Mouse (Mus musculus) liver, embryonic 11.5 days (tissue): ENCODE measurements around the gene Gstz1. TPM values are rescaled to one million over a fixed set of nuclear protein-coding genes. Genes with fewer than 3 reads are reported as not detected.
"Not testable (repeated sequence)": the region's sequence is repeated elsewhere in the genome, so short reads cannot be mapped to it uniquely, and the experiment has no call there.

Source experiments
- ATAC-seq: fragments of 200-750 bp; cut with Nextera tagmentation; replicated peaks from 2 replicates; pipeline ENCODE4 v1.8.0; 2017; ENCODE audit warnings: moderate number of reproducible peaks, mild to moderate bottlenecking, moderate TSS enrichment, moderate library complexity; ENCODE audit not compliant: low FRiP score
- DNase-seq: peaks from one replicate; pipeline ENCODE4 v3.0.0-alpha.2; 2017; ENCODE audit warnings: low spot score
- H3K27ac ChIP-seq: fragments of 300-500 bp; sonication (generic); 2 replicates; pipeline ENCODE4 v1.5.1; 2014; ENCODE audit warnings: mild to moderate bottlenecking, low read depth, low read length, control low read depth
- H3K27me3 ChIP-seq: fragments of 300-500 bp; sonication (generic); replicated peaks from 2 replicates; pipeline ENCODE4 v1.6.1; 2014; ENCODE audit warnings: low read length, mixed read lengths; ENCODE audit not compliant: control insufficient read depth, insufficient read depth
- H3K36me3 ChIP-seq: fragments of 300-500 bp; sonication (generic); 2 replicates; pipeline ENCODE4 v1.6.1; 2014; ENCODE audit warnings: mild to moderate bottlenecking, low read length, moderate library complexity, mixed read lengths; ENCODE audit not compliant: control insufficient read depth, insufficient read depth
- H3K4me1 ChIP-seq: fragments of 300-500 bp; sonication (generic); replicated peaks from 2 replicates; pipeline ENCODE4 v1.6.1; 2014; ENCODE audit warnings: low read length, mixed read lengths; ENCODE audit not compliant: control insufficient read depth, insufficient read depth
- H3K4me2 ChIP-seq: fragments of 300-500 bp; sonication (generic); 2 replicates; pipeline ENCODE4 v1.6.1; 2014; ENCODE audit warnings: mild to moderate bottlenecking, control low read depth, moderate library complexity
- H3K4me3 ChIP-seq: fragments of 300-500 bp; sonication (generic); 2 replicates; pipeline ENCODE4 v1.5.1; 2014; ENCODE audit warnings: low read depth, low read length, control low read depth
- H3K9ac ChIP-seq: fragments of 300-500 bp; sonication (generic); 2 replicates; pipeline ENCODE4 v1.6.1; 2014; ENCODE audit warnings: low read depth, low read length, control low read depth
- H3K9me3 ChIP-seq: fragments of 300-500 bp; sonication (generic); 2 replicates; pipeline ENCODE4 v1.6.1; 2016; ENCODE audit warnings: low read length, inconsistent platforms, mixed read lengths; ENCODE audit not compliant: control insufficient read depth
- WGBS: fragments of 180-500 bp; shearing (Covaris S2); extraction: QIAGEN DNeasy Blood & Tissue Kit; methylation state at CpG from one replicate; pipeline ENCODE4 v1.1.7; 2014; 5-methylcytosine and 5-hydroxymethylcytosine counted together
- polyA plus RNA-seq: library from polyadenylated mRNA; unstranded; fragments of >200 nt; fragmentation: Nextera tagmentation; extraction: Ambion mirVana; gene quantifications from 2 replicates; pipeline ENCODE4 v1.2.1, GENCODE M21; 2014

Gene Gstz1
- polyA plus RNA-seq, 1 experiment from 2014 or later = 76.2 TPM

DNA sequence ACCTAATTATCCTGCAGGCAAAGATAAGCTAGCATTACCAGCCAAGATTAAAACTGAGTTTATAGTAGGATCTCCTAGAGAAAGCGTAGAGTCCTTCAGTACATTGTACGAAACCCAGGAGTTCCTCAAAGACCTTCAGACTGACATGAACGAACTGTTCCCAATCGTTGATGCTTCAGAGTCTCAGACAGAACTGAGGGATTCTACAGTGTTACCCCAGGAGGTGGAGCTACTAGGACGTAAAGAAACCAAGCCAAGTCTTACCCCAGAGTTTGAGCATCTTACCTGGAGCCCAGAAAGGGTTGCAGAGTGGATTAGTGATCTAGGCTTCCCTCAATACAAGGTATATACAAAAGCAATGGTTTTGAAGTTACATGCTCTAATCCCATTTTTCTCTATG, 54.7 kb downstream of the Gstz1 start:
- no peaks in the 10 kb centered on the region for H3K9me3 ChIP-seq
- no peak overlapping the region for H3K4me3 ChIP-seq
- no peak for DNase-seq
- no peak overlapping the region for H3K4me2 ChIP-seq
- H3K9ac ChIP-seq = no peak overlapping the region
- H3K27ac ChIP-seq = no peak overlapping the region
- H3K27me3 ChIP-seq = 0 out of 2 replicates have a peak, but pooled peaks cover 2% of the 10 kb centered on the region
- no peaks in the 10 kb centered on the region for H3K36me3 ChIP-seq
- peaks cover 7% of the 10 kb centered on the region for H3K4me1 ChIP-seq
- no peak for ATAC-seq
- WGBS = 57% methylated on average over 5 of the region's 5 CpGs

DNA sequence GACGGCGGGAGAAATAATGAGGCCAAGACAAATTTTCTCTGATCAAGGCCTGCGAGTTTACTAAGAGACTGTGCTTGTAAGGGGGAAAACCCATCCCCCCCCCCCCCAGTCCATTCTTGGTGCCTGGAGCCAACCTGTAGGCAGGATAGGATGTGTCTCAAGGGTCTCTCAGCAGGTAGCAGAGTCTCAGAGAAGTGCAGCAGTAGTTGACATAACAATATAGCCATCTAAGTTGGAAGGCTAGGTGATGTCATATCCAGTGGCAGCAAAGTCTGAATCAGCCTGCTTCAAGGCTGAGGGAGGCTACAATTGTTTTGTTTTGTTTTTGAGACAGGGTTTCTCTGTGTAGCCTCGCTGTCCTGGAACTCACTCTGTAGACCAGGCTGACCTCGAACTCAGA, 58.8 kb downstream of the Gstz1 start:
- not testable (repeated sequence) for H3K4me2 ChIP-seq, H3K9me3 ChIP-seq, ATAC-seq, H3K4me1 ChIP-seq, H3K9ac ChIP-seq, DNase-seq, H3K36me3 ChIP-seq, H3K27ac ChIP-seq, H3K4me3 ChIP-seq, H3K27me3 ChIP-seq
- 88% methylated on average over 5 of the region's 5 CpGs for WGBS

GRCm38 (mm10) chr12:87212844-87213606, 66.1 kb downstream of the Gstz1 start:
- WGBS = 61% methylated on average over 2 of the region's 2 CpGs
- Histone ChIP-seq H3K9me3 (no peaks in the 10 kb centered on the region), H3K27ac (no peak overlapping the region), H3K36me3 (no peaks in the 10 kb centered on the region), H3K9ac (no peak overlapping the region), H3K4me3 (no peak overlapping the region), H3K4me1 (no peaks in the 10 kb centered on the region), H3K4me2 (no peak overlapping the region), H3K27me3 (no peaks in the 10 kb centered on the region)
- no peak for DNase-seq
- no peak for ATAC-seq

Other genes starting within 250 kb of the Gstz1 start
- gene Cipc, start 200.1 kb upstream of the Gstz1 start, polyA plus RNA-seq = 23.8 and 28.1 TPM in 2 replicates
- 0.05 and 0.08 TPM in 2 replicates for gene Zdhhc22, start 156.7 kb upstream of the Gstz1 start, polyA plus RNA-seq
- not detected in 2 replicates for gene Tmem63c, start 125.8 kb upstream of the Gstz1 start, polyA plus RNA-seq
- gene Ngb, start 44.6 kb upstream of the Gstz1 start, polyA plus RNA-seq = 0.22 TPM in 1 of 2 replicates, not detected in the other
- gene Pomt2, start 803 bp downstream of the Gstz1 start, polyA plus RNA-seq = 11.0 and 12.0 TPM in 2 replicates
- 22.0 and 26.0 TPM in 2 replicates for gene Samd15, start 52.6 kb downstream of the Gstz1 start, polyA plus RNA-seq
- gene Tmed8, start 53.3 kb downstream of the Gstz1 start, polyA plus RNA-seq = 2.0 TPM in 2 replicates
- gene Noxred1, start 91.6 kb downstream of the Gstz1 start, polyA plus RNA-seq = 0.48 and 0.96 TPM in 2 replicates
- gene Vipas39, start 119.1 kb downstream of the Gstz1 start, polyA plus RNA-seq = 23.8 and 26.5 TPM in 2 replicates
- 296 and 310 TPM in 2 replicates for gene Ahsa1, start 119.3 kb downstream of the Gstz1 start, polyA plus RNA-seq
- gene Ism2, start 152.5 kb downstream of the Gstz1 start, polyA plus RNA-seq = 0.23 and 0.38 TPM in 2 replicates
- gene Sptlc2, start 241.2 kb downstream of the Gstz1 start, polyA plus RNA-seq = 56.9 and 63.2 TPM in 2 replicates